Mouse (Mus musculus) kidney, postnatal 25 days (tissue): ENCODE results near the gene Jak2.

Experiments used
- DNase-seq, 2 experiments: peaks; one replicate each; pipeline ENCODE4 v3.0.0; 2021; ENCODE audit warnings: mixed read lengths in 2 of 2

Gene Jak2

DNA sequence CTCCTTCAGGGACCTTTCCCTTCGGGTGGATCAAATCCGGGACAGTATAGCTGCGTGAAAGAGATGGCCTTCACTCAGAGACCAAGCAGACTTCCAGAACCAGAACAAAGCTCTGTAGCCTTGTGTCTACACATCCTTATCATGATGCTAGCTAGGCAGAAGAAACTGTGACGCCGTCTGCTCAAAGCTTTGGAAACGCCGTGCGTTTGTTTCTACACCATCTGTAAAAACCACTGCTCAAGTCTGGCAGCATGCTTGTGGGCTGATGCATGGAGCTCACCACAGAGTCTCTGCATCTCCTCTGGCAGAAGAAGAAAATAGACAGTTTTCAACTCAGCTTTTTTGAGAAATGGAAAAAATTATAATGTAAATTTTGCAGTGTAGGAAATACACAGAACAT is 60.2 kb downstream of the Jak2 start:
- no peak for DNase-seq

GRCm38 (mm10) chr19:29312661-29313060 is 61.0 kb downstream of the Jak2 start:
- no peak for DNase-seq

- DNase-seq = no peak
These were observed 71.9 kb downstream of the Jak2 start for GRCm38 (mm10) chr19:29323416-29324049.

DNA sequence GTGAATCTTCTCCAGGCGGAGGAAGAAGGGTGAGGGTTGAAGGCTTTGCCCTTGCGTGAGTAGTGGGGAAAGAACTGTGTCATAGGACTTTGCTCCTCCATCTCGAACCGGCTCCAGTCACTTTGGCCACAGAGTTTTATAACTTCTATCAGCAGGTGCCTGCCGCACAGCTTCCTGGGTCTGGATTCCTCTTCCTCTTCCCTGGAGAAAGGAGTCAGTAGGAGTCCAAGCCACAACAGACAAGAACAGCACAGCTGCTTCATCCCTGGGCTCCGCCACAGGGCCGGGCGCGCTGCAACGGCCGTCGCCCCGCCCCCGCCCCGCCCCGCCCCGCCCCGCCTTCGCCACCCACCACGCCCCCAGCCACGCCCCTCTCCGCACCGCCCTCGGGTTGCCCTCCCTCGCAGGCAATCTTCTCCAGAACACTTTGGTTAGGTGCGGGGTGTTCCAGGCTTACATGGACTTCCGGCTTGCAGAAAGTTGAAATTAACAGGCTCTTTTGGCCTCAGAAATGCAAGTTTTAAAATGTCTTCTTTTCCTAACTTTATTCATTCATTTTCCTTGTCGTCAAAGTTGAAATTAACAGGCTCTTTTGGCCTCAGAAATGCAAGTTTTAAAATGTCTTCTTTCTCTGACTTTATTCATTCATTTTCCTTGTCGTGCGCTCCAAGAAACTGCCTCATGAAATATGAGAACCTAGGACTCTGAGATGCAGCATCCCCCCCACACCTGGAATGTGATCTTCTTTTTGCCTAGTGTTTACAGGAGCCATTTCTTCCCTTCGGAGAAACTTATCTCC is 73.6 kb downstream of the Jak2 start, which contains the start of gene Insl6:
Gene Insl6 (minus strand): TSS at position 304 of the 799 bp plus-strand sequence.
- peak; percentile 82 to 86 for DNase-seq

DNA sequence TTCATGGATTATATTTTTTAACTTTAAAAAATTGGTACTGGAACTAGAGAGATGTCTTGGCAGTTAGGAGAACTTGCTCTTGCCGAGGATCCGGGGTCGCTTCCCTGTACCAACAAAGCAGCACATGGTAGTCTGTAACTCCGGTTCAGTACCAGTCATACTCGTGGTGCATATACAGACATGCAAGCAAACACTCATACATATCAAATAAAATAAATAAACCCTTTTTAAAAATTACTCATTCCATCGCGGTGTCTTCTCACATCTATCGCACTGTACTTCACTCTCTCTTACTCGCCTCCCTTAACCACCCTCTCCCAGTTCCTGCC is 74.2 kb downstream of the Jak2 start:
- DNase-seq = no peak

- DNase-seq = no peak
These were observed 74.8 kb downstream of the Jak2 start for GRCm38 (mm10) chr19:29326396-29326795.

- DNase-seq = no peak
These were observed 75.4 kb downstream of the Jak2 start for GRCm38 (mm10) chr19:29326822-29327552.

- DNase-seq = peak; percentile 51 to 70
These were observed 82.6 kb downstream of the Jak2 start, which contains the start of gene Rln1 for GRCm38 (mm10) chr19:29334068-29334745. Gene Rln1 (minus strand): TSS chr19:29334670.

GRCm38 (mm10) chr19:29336624-29337023 is 85.0 kb downstream of the Jak2 start:
- no peak for DNase-seq

- no peak for DNase-seq
These were observed 89.4 kb downstream of the Jak2 start for GRCm38 (mm10) chr19:29341029-29341428.

- DNase-seq = no peak
These were observed 90.7 kb downstream of the Jak2 start for GRCm38 (mm10) chr19:29342281-29342680.

DNA sequence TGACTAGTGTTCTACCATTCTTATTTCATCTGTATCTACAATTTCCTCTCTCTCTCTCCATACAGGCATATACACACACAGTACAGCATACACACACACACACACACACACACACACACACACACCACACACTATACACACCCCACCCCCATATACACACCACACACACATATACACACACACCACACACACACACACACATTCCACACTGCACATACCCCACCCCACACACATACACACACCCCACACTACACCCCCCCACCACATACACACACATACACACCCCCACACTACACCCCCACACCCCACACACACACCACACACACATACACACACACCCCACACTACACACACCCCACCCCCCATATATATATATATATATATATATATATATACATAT is 93.2 kb downstream of the Jak2 start:
- DNase-seq = no peak

DNA sequence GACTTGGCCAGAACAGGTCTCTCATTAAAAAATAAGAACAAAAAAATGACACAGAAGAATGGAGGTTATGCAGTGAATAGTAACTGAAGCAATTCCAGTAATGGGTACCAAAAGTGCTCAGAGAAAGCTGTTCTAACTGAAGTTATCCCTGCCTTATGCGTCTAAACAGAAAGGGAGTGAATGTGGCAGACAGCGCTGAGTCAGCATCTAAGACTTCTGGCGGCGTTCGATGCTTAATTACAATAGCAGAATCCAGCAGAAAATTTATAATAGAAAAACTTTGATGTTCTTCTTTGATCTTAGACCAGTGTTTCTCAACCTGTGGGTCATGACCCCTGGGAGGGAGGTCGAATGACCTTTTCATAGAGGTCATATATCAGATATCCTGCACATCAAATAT is 94.0 kb downstream of the Jak2 start:
- no peak for DNase-seq

DNA sequence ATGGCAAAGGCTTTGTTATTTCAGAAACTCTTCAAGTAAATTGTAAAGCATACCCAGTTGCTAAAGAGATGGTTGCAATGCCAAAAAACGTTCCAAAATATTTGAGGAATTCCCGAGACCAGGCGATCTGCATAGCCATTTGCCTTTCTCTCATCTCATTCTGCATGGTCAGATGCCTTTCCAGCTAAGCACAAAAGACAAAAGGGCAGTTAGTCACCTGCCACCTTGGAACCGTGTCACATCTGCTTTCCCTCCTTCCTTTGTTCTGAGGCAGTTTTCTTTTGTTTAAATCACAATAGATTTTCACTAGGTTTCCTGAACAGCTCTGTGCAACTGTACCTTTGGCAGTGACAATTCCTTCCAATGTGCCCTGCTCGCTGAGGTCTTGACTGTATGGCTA is 99.4 kb downstream of the Jak2 start:
- DNase-seq = no peak

GRCm38 (mm10) chr19:29354895-29355877 is 103.6 kb downstream of the Jak2 start:
- peak; percentile 91 to 96 for DNase-seq

DNA sequence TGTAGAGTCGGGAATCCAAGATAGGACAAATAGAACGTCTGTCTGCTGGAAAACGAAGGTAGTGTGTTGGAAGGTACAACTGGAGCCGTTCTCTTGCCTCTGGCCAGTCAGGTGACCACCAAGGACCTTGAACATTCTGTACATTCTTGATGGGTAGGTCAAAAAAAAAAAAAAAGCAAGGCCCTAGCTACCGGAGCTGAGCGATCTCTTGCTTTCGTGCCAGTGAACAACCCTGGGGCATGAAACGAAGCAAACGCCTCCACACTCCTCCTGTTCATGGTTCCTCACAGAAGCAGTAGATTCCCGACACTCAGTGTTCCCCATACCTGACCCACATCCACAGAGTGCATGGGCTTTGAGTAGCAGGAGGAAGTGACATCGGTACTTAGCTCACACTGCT is 104.7 kb downstream of the Jak2 start:
- peak; percentile 24 to 75 for DNase-seq

DNA sequence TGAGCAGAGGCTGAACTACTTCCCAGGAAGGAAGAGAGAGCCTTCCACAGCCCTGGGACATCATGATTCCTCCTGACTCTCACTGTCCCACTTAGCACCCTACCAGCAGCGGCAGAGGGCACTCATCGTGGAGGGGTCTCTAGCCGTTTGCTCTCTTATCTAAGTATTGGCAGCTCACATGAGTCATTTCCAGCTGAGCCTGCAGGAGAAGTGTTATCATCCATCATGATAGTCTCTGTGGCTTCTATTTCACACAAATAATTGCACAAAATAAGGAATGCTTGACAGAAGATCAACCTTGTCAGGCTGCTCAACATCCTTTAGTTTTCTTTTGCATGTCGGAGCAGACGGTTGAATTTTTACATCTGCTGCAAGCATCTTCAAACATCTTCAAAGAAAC is 108.6 kb downstream of the Jak2 start:
- DNase-seq = no peak

- peak; percentile 94 to 98 for DNase-seq
These were observed 110.0 kb downstream of the Jak2 start for GRCm38 (mm10) chr19:29361468-29362130.

GRCm38 (mm10) chr19:29362173-29362930 is 110.7 kb downstream of the Jak2 start:
- DNase-seq = no peak
